Mouse (Mus musculus): Measurements from ENCODE around the gene Psmb11.

GRCm38 (mm10) chr14:54647900-54648299, 26.7 kb downstream of the Psmb11 start:
- TF ChIP-seq GATA1 (IDR thresholded peaks at IDR 0.05; ENCODE audit: low read length) (no peak), TAL1 (IDR thresholded peaks at IDR 0.05; ENCODE audit: low read length) (no peak)
